Mouse (Mus musculus): ENCODE results near the gene Eif4enif1. TPM values are rescaled to one million over a fixed set of nuclear protein-coding genes. Genes with fewer than 3 reads are reported as not detected.
"Not testable (repeated sequence)": the region's sequence is repeated elsewhere in the genome, so short reads cannot be mapped to it uniquely, and the experiment has no call there.

Gene Eif4enif1
- total RNA-seq (2018; cell fraction: chromatin; rRNA removed), result 100 to 1,000 TPM in 13 of 26 experiments, 10 to 100 TPM in 13; 47.5 to 139 (median 102) TPM
- 10 to 100 TPM; 16.5 to 30.2 (median 25.9) TPM for total RNA-seq (2018; cell fraction: cytosol; rRNA removed)
- total RNA-seq (2018; cell fraction: nucleus; rRNA removed), result 100 to 1,000 TPM in 1 of 26 experiments, 10 to 100 TPM in 25; 26.8 to 124 (median 58.4) TPM
- 23.8 to 28.5 TPM (median 24.4 TPM) in 3 replicates for polyA plus RNA-seq (2018)

- peaks cover 16% of the 10 kb centered on the region; the same call in 1 of the 2 replicates for H3K36me3 ChIP-seq (ENCODE audit: inconsistent target)
- under 1% methylated on average over 36 of the region's 57 CpGs for WGBS (ENCODE audit: missing documents)
Observed at GRCm38 (mm10) chr11:3202231-3202701, at the start of gene Eif4enif1. TSS of gene Eif4enif1 (plus strand) at chr11:3202392.

DNA sequence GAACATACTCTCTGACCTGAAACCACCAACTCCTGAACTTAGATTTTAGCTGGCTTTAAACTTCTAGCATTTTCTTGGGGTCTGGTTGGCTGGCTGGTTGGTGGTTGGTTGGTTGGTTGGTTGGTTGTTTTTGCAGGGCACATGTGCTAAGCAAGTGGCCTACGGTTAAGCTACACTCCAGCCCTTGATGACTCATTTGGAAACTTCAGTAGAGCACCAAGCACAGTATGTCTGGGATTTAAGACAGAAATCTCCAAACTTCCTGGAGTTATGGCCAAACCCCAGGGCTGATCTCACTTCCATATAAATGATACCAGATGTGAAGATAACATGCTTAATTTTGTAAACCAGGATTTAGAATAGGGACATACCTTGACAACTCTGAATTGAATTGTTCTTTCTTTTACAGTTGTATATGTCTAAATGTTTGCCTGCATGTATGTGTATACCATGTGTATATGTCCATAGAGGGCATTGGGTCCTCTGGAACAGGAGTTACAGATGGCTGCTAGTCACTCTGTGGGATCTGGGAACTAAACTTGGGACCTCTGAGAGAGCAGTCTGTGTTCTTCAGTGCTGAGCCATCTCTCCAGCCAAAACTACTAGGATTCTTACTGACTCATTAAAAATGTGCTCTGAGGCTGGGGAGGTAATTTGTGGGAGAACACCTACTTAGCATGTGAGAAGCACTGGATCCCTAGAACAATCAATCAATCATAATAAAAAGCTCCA is 48.4 kb upstream of the Eif4enif1 start:
- not testable (repeated sequence) for H3K27ac ChIP-seq; H3K4me3 ChIP-seq (ENCODE audit: inconsistent target); H3K36me3 ChIP-seq (ENCODE audit: inconsistent target); H3K79me2 ChIP-seq (ENCODE audit: inconsistent target)
- 61% methylated on average over 1 of the region's 1 CpGs for WGBS (ENCODE audit: missing documents)

More at GRCm38 (mm10) chr11:3202231-3202701, at the start of gene Eif4enif1:
- no peak within 1 kb of the TSS for H3K27ac ChIP-seq
- peak within 1 kb of the TSS; percentile 26 for H3K4me3 ChIP-seq (ENCODE audit: inconsistent target)
- peaks cover 43% of the 10 kb centered on the region for H3K79me2 ChIP-seq (ENCODE audit: inconsistent target)

DNA sequence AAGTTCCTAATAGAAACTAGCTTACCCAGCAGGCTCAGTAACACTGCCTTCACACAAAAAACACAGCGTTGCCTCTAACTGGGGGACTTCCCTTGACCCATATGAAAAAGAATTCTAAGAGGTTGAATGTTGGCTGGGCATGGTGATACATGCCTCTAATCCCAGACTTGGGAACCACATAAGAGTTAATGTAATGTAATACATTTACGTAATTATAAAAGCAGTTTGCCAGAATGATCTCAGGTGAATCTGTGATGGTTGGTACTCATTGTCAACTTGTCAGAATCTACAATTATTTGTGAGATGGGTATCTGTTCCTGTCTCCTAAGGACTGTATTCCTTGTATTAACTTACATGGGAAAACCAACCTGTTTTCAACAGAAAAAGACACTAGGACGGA is 45.2 kb upstream of the Eif4enif1 start:
- 97% methylated on average over 1 of the region's 3 CpGs for WGBS (ENCODE audit: missing documents)
- not testable (repeated sequence) for H3K36me3 ChIP-seq (ENCODE audit: inconsistent target); H3K79me2 ChIP-seq (ENCODE audit: inconsistent target); H3K4me3 ChIP-seq (ENCODE audit: inconsistent target); H3K27ac ChIP-seq

DNA sequence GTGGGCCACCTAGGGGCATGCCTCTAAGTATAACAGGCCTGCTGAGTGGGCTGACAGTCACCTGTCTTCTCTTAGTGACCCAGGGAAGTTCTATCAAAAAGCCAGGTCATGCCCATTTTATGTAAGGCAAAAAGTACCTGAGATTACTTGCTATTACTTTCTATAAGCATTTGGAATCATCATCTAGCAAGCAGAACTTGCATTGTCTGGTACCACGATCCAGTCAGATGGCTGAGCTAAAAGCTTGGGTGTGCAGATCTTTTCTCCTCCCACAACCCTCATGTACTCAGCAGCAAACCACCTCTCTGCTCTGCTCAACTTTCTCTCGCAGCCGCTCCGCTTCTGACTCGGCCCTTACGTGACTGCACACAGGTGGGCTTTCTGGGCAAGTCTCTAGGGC is 44.2 kb upstream of the Eif4enif1 start:
- not testable (repeated sequence) for H3K36me3 ChIP-seq (ENCODE audit: inconsistent target); H3K27ac ChIP-seq; H3K4me3 ChIP-seq (ENCODE audit: inconsistent target); H3K79me2 ChIP-seq (ENCODE audit: inconsistent target)
- 100% methylated on average over 6 of the region's 6 CpGs for WGBS (ENCODE audit: missing documents)

- H3K4me3 ChIP-seq (ENCODE audit: inconsistent target); H3K79me2 ChIP-seq (ENCODE audit: inconsistent target); H3K36me3 ChIP-seq (ENCODE audit: inconsistent target); H3K27ac ChIP-seq: not testable (repeated sequence)
- WGBS (ENCODE audit: missing documents), result 83% methylated on average over 2 of the region's 4 CpGs
Observed at GRCm38 (mm10) chr11:3158800-3159199, 43.4 kb upstream of the Eif4enif1 start.

DNA sequence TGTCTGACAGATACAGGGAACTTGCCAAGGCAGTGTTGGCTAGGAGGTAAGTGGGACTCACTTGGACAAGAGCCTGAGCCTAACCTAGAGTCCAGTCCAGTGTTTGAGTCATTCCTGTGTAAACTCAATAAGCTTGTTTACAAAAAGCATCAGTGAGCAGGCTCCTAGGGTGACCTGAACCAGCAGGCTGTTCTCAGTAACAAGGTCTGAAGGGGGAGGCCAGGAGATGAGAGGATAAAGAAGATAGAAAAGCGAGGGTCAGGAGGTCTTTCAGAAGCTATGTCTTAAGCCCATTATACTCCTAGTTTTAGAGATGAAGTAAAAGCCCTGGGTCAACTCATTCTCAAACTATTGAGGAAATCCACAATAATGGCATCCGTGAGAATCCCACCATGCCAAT is 40.8 kb upstream of the Eif4enif1 start:
- not testable (repeated sequence) for H3K36me3 ChIP-seq (ENCODE audit: inconsistent target); H3K79me2 ChIP-seq (ENCODE audit: inconsistent target); H3K4me3 ChIP-seq (ENCODE audit: inconsistent target); H3K27ac ChIP-seq
- WGBS (ENCODE audit: missing documents), result 59% methylated on average over 1 of the region's 2 CpGs

DNA sequence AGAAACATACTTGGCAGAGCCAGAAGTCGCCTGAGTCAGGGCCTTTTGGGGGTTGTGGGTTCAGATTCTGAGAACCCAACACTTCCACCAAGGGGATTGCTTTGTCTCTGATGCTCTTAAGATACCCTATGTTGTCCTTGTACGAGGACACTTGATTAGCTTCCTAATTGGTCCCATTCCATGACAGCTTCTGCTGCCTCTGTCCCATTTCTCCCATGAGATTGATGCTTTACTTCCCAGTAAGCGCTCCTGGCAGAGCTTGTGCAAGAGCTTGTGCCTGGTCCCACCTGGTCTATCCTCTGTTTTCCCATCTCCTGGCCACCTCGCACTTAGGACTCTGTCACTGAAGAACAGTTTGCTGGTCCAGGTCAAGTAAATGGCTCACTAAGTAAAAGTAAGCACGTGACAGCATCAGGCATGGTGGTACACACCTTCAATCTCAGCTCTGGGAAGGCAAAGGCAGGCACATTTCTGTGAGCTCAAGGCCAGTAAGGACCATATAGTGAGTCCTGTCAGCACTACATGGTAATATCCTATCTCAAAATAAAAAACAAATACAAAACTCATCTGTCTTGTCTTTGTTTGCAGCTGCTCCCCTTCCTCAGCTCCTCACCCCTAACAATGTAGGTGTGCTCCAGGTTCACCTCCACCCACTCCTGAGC is 39.8 kb upstream of the Eif4enif1 start:
- not testable (repeated sequence) for H3K36me3 ChIP-seq (ENCODE audit: inconsistent target); H3K79me2 ChIP-seq (ENCODE audit: inconsistent target); H3K4me3 ChIP-seq (ENCODE audit: inconsistent target); H3K27ac ChIP-seq
- 72% methylated on average over 5 of the region's 5 CpGs for whole genome bisulfite sequencing (ENCODE audit: missing documents)

- not testable (repeated sequence) for H3K4me3 ChIP-seq (ENCODE audit: inconsistent target); H3K79me2 ChIP-seq (ENCODE audit: inconsistent target)
- 94% methylated on average over 2 of the region's 2 CpGs for WGBS (ENCODE audit: missing documents)
Observed at GRCm38 (mm10) chr11:3163122-3163521, 39.1 kb upstream of the Eif4enif1 start.

DNA sequence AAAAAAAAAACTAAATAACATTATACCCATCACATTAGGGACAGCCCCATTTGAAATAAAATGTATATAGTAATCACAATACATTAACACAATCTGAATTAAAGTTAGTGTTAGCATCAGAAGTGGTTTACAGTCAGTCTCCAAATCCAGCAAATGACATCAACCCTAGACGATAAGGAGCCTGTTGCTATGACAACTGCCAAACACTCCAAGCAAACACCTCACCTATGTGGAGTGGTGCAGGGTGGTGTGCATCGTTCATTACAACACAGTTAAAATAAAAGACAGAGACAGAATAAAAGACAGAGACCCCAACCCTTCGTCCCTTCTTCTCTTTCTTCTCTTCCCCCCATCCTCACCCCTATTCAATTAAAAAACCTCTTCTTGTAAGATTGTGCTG is 38.5 kb upstream of the Eif4enif1 start:
- not testable (repeated sequence) for H3K79me2 ChIP-seq (ENCODE audit: inconsistent target); H3K27ac ChIP-seq; H3K36me3 ChIP-seq (ENCODE audit: inconsistent target); H3K4me3 ChIP-seq (ENCODE audit: inconsistent target)
- 100% methylated on average over 1 of the region's 3 CpGs for WGBS (ENCODE audit: missing documents)

More at GRCm38 (mm10) chr11:3163122-3163521, 39.1 kb upstream of the Eif4enif1 start:
- not testable (repeated sequence) for H3K27ac ChIP-seq; H3K36me3 ChIP-seq (ENCODE audit: inconsistent target)

- 96% methylated on average over 1 of the region's 5 CpGs for WGBS (ENCODE audit: missing documents)
- H3K4me3 ChIP-seq (ENCODE audit: inconsistent target); H3K27ac ChIP-seq: not testable (repeated sequence)
Observed at GRCm38 (mm10) chr11:3165210-3165782, 36.9 kb upstream of the Eif4enif1 start.

DNA sequence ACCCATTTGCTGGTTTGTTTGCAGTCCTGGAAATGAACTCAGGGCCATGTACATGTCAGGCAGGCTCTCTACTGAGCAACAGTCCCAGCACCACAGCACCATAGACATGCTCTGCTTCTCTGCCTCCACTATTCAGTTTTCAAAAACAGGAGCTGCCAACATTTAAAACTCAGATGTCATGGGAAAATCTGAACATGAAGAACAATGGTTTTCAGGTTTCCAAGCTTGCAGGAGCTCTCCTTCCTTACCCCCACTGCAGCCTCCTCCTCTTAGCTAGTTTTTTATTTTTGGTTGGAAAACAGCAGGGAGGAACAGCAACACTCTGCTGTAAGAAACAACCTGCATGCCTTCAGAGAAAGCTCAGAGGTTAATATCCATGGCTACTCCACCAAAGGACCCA is 35.9 kb upstream of the Eif4enif1 start:
- H3K27ac ChIP-seq; H3K4me3 ChIP-seq (ENCODE audit: inconsistent target); H3K79me2 ChIP-seq (ENCODE audit: inconsistent target); H3K36me3 ChIP-seq (ENCODE audit: inconsistent target): not testable (repeated sequence)

More at GRCm38 (mm10) chr11:3165210-3165782, 36.9 kb upstream of the Eif4enif1 start:
- not testable (repeated sequence) for H3K36me3 ChIP-seq (ENCODE audit: inconsistent target); H3K79me2 ChIP-seq (ENCODE audit: inconsistent target)

DNA sequence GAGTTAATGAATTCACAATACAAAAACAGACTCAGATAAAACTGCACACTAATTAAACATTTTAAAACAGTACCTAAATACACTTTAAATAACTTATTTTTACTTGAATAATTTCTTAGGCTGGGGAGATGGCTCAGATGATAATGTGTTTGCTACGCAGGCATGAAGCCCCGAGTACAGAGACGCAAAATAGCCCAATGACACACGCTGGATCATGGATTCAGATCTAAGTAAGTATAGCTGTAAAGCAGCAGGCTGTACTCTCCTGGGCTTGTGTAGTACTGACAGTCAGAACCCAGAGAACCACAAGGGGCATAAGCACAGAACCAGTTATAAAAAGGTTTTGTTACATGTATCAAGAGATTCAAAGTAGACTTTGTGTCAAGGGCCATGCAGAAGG is 35.1 kb upstream of the Eif4enif1 start:
- WGBS (ENCODE audit: missing documents), result 100% methylated on average over 2 of the region's 4 CpGs
- not testable (repeated sequence) for H3K79me2 ChIP-seq (ENCODE audit: inconsistent target); H3K4me3 ChIP-seq (ENCODE audit: inconsistent target); H3K27ac ChIP-seq; H3K36me3 ChIP-seq (ENCODE audit: inconsistent target)

DNA sequence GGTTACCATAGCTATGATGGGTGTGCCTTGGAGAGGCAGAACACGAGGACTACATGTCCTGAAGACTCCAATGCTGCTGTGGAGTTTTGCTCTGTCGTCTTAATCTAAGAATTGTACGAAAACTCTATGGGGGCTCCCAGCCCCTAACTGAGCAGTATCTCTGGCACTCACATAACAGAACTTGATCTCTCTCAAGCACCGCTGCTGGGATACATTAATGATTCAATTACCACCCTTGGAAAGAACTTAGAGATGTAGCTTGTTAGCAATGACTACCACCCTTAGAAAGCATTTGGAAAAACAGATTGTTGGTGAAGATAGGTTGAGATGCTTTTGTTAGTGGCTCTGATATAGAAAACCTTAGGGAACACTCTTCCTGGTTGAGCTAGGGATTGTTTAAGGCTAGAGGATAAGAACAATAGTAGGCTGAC is 34.6 kb upstream of the Eif4enif1 start:
- 91% methylated on average over 3 of the region's 4 CpGs for WGBS (ENCODE audit: missing documents)
- not testable (repeated sequence) for H3K79me2 ChIP-seq (ENCODE audit: inconsistent target); H3K4me3 ChIP-seq (ENCODE audit: inconsistent target); H3K36me3 ChIP-seq (ENCODE audit: inconsistent target); H3K27ac ChIP-seq

GRCm38 (mm10) chr11:3169042-3169441 is 33.1 kb upstream of the Eif4enif1 start:
- H3K27ac ChIP-seq; H3K36me3 ChIP-seq (ENCODE audit: inconsistent target); H3K4me3 ChIP-seq (ENCODE audit: inconsistent target); H3K79me2 ChIP-seq (ENCODE audit: inconsistent target): not testable (repeated sequence)
- 78% methylated on average over 2 of the region's 2 CpGs for WGBS (ENCODE audit: missing documents)

DNA sequence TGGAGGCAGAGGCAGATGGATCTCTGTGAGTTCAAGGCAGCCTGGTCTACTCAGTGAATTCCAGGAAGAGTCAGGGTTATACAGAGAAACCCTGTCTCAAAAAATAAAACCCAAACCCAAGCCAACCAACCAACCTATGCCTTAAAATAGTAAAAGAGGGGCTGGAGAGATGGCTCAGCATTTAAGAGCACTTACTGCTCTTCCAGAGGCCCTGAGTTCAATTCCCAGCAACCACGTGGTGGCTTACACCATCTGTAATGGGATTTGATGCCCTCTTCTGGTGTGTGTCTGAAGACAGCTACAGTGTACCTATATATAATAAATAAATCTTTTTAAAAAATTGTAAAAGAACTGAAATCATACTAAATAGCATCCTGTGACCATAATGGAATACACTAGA is 30.3 kb upstream of the Eif4enif1 start:
- H3K27ac ChIP-seq; H3K79me2 ChIP-seq (ENCODE audit: inconsistent target); H3K4me3 ChIP-seq (ENCODE audit: inconsistent target); H3K36me3 ChIP-seq (ENCODE audit: inconsistent target): not testable (repeated sequence)
- whole genome bisulfite sequencing (ENCODE audit: missing documents), result 66% methylated on average over 1 of the region's 1 CpGs
